Mouse (Mus musculus) liver, embryonic 11.5 days (tissue): Measurements from ENCODE around the gene Inafm2. TPM values are rescaled to one million over a fixed set of nuclear protein-coding genes. Genes with fewer than 3 reads are reported as not detected.

Experiments
- ATAC-seq: fragments of 200-750 bp; cut with Nextera tagmentation; replicated peaks from 2 replicates; pipeline ENCODE4 v1.8.0; 2017; ENCODE audit warnings: moderate number of reproducible peaks, mild to moderate bottlenecking, moderate TSS enrichment, moderate library complexity; ENCODE audit not compliant: low FRiP score
- DNase-seq: peaks from one replicate; pipeline ENCODE4 v3.0.0-alpha.2; 2017; ENCODE audit warnings: low spot score
- H3K27ac ChIP-seq: fragments of 300-500 bp; sonication (generic); 2 replicates; pipeline ENCODE4 v1.5.1; 2014; ENCODE audit warnings: mild to moderate bottlenecking, low read depth, low read length, control low read depth
- H3K27me3 ChIP-seq: fragments of 300-500 bp; sonication (generic); replicated peaks from 2 replicates; pipeline ENCODE4 v1.6.1; 2014; ENCODE audit warnings: low read length, mixed read lengths; ENCODE audit not compliant: control insufficient read depth, insufficient read depth
- H3K36me3 ChIP-seq: fragments of 300-500 bp; sonication (generic); 2 replicates; pipeline ENCODE4 v1.6.1; 2014; ENCODE audit warnings: mild to moderate bottlenecking, low read length, moderate library complexity, mixed read lengths; ENCODE audit not compliant: control insufficient read depth, insufficient read depth
- H3K4me1 ChIP-seq: fragments of 300-500 bp; sonication (generic); replicated peaks from 2 replicates; pipeline ENCODE4 v1.6.1; 2014; ENCODE audit warnings: low read length, mixed read lengths; ENCODE audit not compliant: control insufficient read depth, insufficient read depth
- H3K4me2 ChIP-seq: fragments of 300-500 bp; sonication (generic); 2 replicates; pipeline ENCODE4 v1.6.1; 2014; ENCODE audit warnings: mild to moderate bottlenecking, control low read depth, moderate library complexity
- H3K4me3 ChIP-seq: fragments of 300-500 bp; sonication (generic); 2 replicates; pipeline ENCODE4 v1.5.1; 2014; ENCODE audit warnings: low read depth, low read length, control low read depth
- H3K9ac ChIP-seq: fragments of 300-500 bp; sonication (generic); 2 replicates; pipeline ENCODE4 v1.6.1; 2014; ENCODE audit warnings: low read depth, low read length, control low read depth
- H3K9me3 ChIP-seq: fragments of 300-500 bp; sonication (generic); 2 replicates; pipeline ENCODE4 v1.6.1; 2016; ENCODE audit warnings: low read length, inconsistent platforms, mixed read lengths; ENCODE audit not compliant: control insufficient read depth
- WGBS: fragments of 180-500 bp; shearing (Covaris S2); extraction: QIAGEN DNeasy Blood & Tissue Kit; methylation state at CpG from one replicate; pipeline ENCODE4 v1.1.7; 2014; 5-methylcytosine and 5-hydroxymethylcytosine counted together
- polyA plus RNA-seq: library from polyadenylated mRNA; unstranded; fragments of >200 nt; fragmentation: Nextera tagmentation; extraction: Ambion mirVana; gene quantifications from 2 replicates; pipeline ENCODE4 v1.2.1, GENCODE M21; 2014

Gene Inafm2
- polyA plus RNA-seq, 1 experiment from 2014 or later = 32.3 TPM

- ATAC-seq = no peak
These were observed 20.8 kb downstream of the Inafm2 start for GRCm38 (mm10) chr2:118766041-118767033.

GRCm38 (mm10) chr2:118772158-118772874, 26.8 kb downstream of the Inafm2 start, which contains the start of gene Phgr1:
Phgr1 (plus strand) TSS chr2:118772769.
- Histone ChIP-seq H3K36me3 (no peaks in the 10 kb centered on the region), H3K4me2 (no peak within 1 kb of the TSS), H3K9ac (no peak within 1 kb of the TSS), H3K4me3 (no peak within 1 kb of the TSS), H3K27ac (no peak within 1 kb of the TSS), H3K27me3 (no peaks in the 10 kb centered on the region), H3K9me3 (no peaks in the 10 kb centered on the region), H3K4me1 (no peaks in the 10 kb centered on the region)
- 75% methylated on average over 6 of the region's 6 CpGs for WGBS
- ATAC-seq = no peak
- DNase-seq = no peak

More at GRCm38 (mm10) chr2:118766041-118767033, 20.8 kb downstream of the Inafm2 start:
- Histone ChIP-seq H3K4me3 (no peak overlapping the region), H3K27me3 (peaks cover 6% of the 10 kb centered on the region; the same call in 1 of the 2 replicates), H3K4me1 (peaks cover 27% of the 10 kb centered on the region), H3K9ac (no peak overlapping the region), H3K36me3 (no peaks in the 10 kb centered on the region), H3K27ac (no peak overlapping the region), H3K9me3 (no peaks in the 10 kb centered on the region), H3K4me2 (no peak overlapping the region)
- no peak for DNase-seq
- WGBS = 67% methylated on average over 10 of the region's 10 CpGs

- Histone ChIP-seq H3K27me3 (no peaks in the 10 kb centered on the region), H3K36me3 (no peaks in the 10 kb centered on the region), H3K9me3 (no peaks in the 10 kb centered on the region), H3K4me3 (no peak overlapping the region), H3K4me2 (no peak overlapping the region), H3K4me1 (peaks cover 6% of the 10 kb centered on the region), H3K9ac (no peak overlapping the region), H3K27ac (no peak overlapping the region)
- WGBS = 64% methylated on average over 2 of the region's 2 CpGs
- no peak for DNase-seq
- ATAC-seq = no peak
These were observed 29.0 kb downstream of the Inafm2 start for GRCm38 (mm10) chr2:118774536-118774935.

GRCm38 (mm10) chr2:118775396-118775795, 29.8 kb downstream of the Inafm2 start:
- no peak overlapping the region for H3K4me2 ChIP-seq
- WGBS = 35% methylated on average over 1 of the region's 1 CpGs
- H3K4me1 ChIP-seq = peaks cover 11% of the 10 kb centered on the region
- H3K9me3 ChIP-seq = no peaks in the 10 kb centered on the region
- no peak for ATAC-seq
- H3K4me3 ChIP-seq = no peak overlapping the region
- DNase-seq = no peak
- H3K36me3 ChIP-seq = no peaks in the 10 kb centered on the region
- H3K9ac ChIP-seq = no peak overlapping the region
- H3K27ac ChIP-seq = no peak overlapping the region
- H3K27me3 ChIP-seq = peaks cover 6% of the 10 kb centered on the region; the same call in 1 of the 2 replicates

DNA sequence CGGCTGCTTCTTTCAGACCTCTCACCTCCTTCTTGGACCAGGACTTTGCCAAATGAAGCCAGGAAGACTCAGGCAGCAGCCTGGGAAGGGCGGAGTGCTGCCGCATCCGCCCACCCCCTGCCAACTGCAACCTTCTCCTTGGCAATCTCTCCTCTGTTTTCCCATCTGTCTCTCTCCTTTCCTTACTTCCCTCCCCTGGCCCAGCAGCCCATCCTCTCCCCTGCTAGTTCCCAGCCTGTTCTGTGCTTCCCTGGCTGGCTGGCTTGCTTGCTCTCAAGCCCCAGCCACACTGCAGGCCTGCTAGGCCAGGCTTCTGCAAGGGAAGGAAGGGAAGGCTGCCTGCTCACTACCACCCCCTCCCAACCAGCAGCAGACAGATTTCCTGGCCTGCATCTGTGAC, 30.3 kb downstream of the Inafm2 start:
- Histone ChIP-seq H3K27me3 (peaks cover 6% of the 10 kb centered on the region; the same call in 1 of the 2 replicates), H3K4me2 (no peak overlapping the region), H3K9me3 (no peaks in the 10 kb centered on the region), H3K4me3 (no peak overlapping the region), H3K36me3 (no peaks in the 10 kb centered on the region), H3K27ac (no peak overlapping the region), H3K9ac (no peak overlapping the region), H3K4me1 (peaks cover 11% of the 10 kb centered on the region)
- no peak for DNase-seq
- WGBS = 74% methylated on average over 3 of the region's 4 CpGs
- no peak for ATAC-seq

- Histone ChIP-seq H3K4me1 (peaks cover 11% of the 10 kb centered on the region), H3K27ac (no peak overlapping the region), H3K9ac (no peak overlapping the region), H3K36me3 (no peaks in the 10 kb centered on the region), H3K4me3 (no peak overlapping the region), H3K9me3 (no peaks in the 10 kb centered on the region), H3K4me2 (no peak overlapping the region), H3K27me3 (peaks cover 6% of the 10 kb centered on the region; the same call in 1 of the 2 replicates)
- no peak for DNase-seq
- 69% methylated on average over 2 of the region's 2 CpGs for WGBS
- no peak for ATAC-seq
These were observed 30.7 kb downstream of the Inafm2 start for GRCm38 (mm10) chr2:118776295-118776694.

DNA sequence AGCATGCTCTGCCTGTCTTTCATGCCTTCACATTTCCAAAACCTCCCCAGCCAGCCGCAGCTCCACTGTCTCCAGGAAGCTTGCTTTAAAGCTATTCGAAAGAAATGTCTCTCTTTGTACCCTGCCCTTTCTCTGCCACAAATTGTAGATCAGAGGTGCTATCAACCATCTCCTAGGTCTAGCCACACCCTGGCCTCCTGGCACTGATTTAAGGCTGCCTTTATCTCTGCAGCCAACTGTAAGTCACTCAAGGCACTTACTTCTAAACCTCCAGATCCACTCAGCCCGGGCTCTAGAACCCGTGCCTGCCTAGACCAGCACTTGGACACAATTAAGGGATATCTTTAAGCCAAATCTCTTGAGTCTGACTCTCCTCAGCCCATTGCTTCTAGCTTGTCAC, 32.9 kb downstream of the Inafm2 start:
- Histone ChIP-seq H3K36me3 (no peaks in the 10 kb centered on the region), H3K9ac (no peak overlapping the region), H3K9me3 (no peaks in the 10 kb centered on the region), H3K27ac (no peak overlapping the region), H3K4me1 (peaks cover 14% of the 10 kb centered on the region), H3K4me2 (no peak overlapping the region), H3K27me3 (peaks cover 6% of the 10 kb centered on the region; the same call in 1 of the 2 replicates), H3K4me3 (no peak overlapping the region)
- 65% methylated on average over 4 of the region's 4 CpGs for WGBS
- ATAC-seq (no peak), DNase-seq (no peak)

DNA sequence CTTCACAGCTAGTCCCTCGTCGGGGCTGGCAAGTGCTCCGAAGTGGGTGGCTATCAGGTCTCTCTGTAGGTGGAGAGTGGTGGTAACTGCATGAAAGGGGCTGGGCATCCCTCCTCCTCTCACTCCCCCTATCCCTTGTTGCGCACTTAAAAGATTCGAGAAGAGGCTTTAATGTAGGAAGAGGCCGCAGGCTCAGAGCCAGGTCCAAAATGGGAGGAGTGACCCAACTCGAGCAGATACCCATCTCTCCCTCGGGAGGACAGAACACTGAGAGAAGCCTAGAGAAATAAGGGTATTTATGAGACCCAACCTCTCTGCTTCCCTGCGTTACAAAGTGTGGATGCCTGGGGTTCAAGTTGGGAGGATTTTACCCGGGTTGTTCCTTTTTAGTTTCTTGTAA, 33.5 kb downstream of the Inafm2 start:
- H3K4me3 ChIP-seq = peak overlapping the region; percentile 39
- no peak for DNase-seq
- peaks cover 6% of the 10 kb centered on the region; the same call in 1 of the 2 replicates for H3K27me3 ChIP-seq
- H3K9ac ChIP-seq = no peak overlapping the region
- peak overlapping the region; percentile 72 for H3K4me2 ChIP-seq
- peaks cover 14% of the 10 kb centered on the region for H3K4me1 ChIP-seq
- no peak for ATAC-seq
- no peak overlapping the region for H3K27ac ChIP-seq
- 21% methylated on average over 10 of the region's 10 CpGs for WGBS
- H3K36me3 ChIP-seq = no peaks in the 10 kb centered on the region
- no peaks in the 10 kb centered on the region for H3K9me3 ChIP-seq
